Mouse (Mus musculus) skeletal muscle tissue, adult 2 months (tissue): ENCODE data around the gene Tarsl2.
A peak's percentile ranks its signal among the peaks of the same experiment; 100 is the strongest.

Source experiments
- DNase-seq: peaks from one replicate; pipeline ENCODE4 v3.0.0-alpha.2; 2012; ENCODE audit warnings: low read depth, low spot score

Tarsl2 gene

GRCm38 (mm10) chr7:65657490-65658120 lies 12.9 kb downstream of the Tarsl2 start:
- no peak for DNase-seq

GRCm38 (mm10) chr7:65663225-65663790 lies 18.6 kb downstream of the Tarsl2 start:
- no peak for DNase-seq

- DNase-seq: no peak
Observed at GRCm38 (mm10) chr7:65663886-65664285, 19.2 kb downstream of the Tarsl2 start.

DNA sequence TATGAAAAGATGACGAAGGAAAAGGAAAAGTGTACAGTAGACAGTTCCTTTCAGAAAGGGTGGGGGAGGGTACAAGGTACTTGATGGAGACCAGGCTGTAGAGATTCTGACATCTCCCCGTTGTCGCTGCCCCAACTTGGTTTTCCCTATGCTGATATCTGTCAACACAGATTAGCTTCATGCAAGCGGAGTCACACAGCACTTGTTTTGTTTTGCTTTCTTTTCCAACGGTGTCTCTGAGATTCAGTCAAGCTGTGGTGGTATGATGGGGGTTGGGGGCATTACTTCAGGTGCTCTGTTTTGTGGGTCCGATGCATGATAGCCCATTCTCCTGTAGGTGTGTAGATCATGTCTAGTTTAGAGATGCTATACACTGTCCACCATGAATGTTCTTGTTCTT lies 22.8 kb downstream of the Tarsl2 start:
- no peak for DNase-seq

- no peak for DNase-seq
Observed at GRCm38 (mm10) chr7:65678050-65678449, 33.4 kb downstream of the Tarsl2 start.

DNA sequence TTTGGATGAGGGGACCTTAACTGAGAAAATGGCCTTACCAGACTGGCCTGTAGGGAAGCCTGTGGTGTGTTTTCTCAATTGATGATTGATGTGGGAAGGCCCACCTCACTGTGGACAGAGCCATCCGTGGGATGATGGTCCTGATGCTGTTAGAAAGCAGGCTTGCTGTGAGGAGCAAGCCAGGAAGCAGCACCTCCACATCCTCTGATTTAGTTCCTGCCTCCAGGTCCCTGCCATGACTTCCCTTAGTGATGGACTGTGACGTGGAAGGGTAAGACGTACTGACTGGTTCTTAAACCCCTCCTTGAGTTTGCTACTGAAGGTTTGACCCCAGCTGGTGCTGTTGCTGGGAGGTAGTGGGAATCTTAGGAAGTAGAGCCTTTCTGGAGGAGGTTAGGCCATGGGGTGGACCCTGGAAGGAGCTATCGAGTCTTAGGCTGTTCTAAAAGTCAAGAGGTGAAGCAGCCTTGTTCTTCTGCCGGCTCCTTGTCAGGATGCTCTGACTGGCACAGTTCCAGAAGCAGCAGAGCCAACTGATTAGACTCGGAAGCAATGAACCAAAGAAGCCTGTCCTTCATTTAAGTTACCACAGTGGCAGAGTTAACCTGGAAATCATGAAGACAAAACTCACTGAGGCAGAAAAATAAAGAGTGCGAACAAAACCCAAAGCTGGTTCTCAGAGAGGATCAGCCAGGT lies 34.4 kb downstream of the Tarsl2 start:
- no peak for DNase-seq

GRCm38 (mm10) chr7:65681166-65681565 lies 36.5 kb downstream of the Tarsl2 start:
- no peak for DNase-seq

DNA sequence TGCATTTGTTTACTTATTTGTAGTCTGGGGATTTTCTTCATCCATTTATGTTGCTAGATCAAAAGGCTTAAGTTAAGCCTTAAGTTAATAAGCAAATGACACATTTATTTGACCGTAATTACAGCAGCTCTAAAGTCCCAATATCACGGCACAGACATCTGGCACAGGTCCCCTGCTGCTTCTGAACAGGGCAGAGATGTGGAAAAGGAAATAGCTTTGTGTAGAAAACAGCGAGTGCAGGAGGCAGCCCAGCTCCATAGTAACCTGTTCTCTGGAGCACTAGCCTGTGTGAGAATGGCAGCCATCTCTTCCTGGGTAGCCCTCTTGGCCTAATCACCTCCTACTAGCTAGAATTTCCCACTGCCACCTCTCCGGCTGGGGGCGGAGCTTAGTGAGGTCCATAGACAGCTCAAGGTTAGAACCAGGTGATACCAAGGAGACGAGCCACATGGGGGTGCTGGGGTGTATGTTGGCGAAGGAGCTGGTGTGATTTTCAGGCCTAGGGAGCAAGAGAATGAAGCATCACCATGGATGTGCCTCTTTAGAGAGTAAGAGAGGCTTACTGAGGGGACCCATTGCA lies 39.6 kb downstream of the Tarsl2 start:
- no peak for DNase-seq

- DNase-seq: no peak
Observed at GRCm38 (mm10) chr7:65686664-65687063, 42.0 kb downstream of the Tarsl2 start.

DNA sequence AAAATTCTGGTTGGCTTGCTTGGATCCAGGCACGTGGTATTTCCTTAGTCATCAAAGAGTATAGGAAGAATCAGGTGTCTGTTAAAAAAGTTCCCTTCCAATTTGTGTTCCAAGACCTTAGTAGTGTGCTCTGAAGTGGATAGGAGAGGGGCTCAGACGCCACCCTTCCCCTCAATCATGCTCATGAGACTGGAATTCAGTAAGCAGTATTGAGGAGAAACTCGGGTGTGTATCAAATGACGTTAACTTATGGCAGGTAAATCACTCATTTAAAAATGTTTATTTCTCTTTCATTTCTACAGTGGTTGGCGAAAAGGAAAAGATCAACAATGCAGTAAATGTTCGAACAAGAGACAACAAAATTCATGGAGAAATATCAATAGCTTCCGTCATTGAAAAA lies 46.2 kb downstream of the Tarsl2 start, which contains the start of gene Tm2d3:
Tm2d3 (plus strand) TSS at position 301 of the 400 bp plus-strand sequence.
- DNase-seq: no peak

- DNase-seq: no peak
Observed at GRCm38 (mm10) chr7:65691929-65692605, 47.4 kb downstream of the Tarsl2 start.

DNA sequence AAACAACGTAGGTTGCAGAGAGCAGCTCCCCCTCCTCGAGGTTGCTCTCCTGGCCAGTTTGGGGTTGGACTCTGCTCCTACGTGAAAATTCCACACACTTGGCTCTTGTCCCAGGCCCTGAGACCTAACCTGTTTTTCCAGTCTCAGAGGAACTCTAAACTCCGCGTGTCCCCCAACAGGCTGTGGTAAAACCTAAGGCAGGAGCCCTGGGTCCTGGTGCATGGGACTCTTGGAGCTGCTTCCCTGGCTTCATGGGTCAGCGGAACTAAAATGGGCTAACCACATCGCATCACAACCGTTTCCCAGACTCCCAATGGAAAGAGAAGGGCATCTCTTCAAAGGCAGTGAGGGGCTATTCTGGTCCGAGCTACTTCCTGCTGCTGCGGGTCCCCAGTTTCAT lies 48.2 kb downstream of the Tarsl2 start:
- DNase-seq: peak; percentile 17

GRCm38 (mm10) chr7:65693301-65693821 lies 48.7 kb downstream of the Tarsl2 start:
- peak; percentile 60 for DNase-seq

DNA sequence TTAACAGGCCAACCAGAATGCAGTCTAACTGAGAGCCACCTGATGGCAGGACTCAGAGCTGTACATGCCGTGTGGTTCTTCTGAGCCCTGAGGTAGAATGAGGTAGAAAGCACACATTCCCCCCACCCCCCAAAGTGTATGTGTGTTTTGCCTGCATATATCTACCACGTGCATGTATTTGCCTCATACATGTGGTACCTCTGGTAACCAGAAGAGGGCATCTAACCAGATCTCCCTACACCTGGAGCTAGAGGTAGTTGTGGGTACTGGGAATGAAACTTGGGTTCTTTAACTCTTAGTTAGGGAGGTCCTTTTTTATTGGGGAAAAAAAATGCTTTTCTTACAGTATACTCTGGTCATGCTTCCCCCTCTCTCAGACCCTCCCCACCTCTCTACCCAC lies 51.8 kb downstream of the Tarsl2 start:
- no peak for DNase-seq

DNA sequence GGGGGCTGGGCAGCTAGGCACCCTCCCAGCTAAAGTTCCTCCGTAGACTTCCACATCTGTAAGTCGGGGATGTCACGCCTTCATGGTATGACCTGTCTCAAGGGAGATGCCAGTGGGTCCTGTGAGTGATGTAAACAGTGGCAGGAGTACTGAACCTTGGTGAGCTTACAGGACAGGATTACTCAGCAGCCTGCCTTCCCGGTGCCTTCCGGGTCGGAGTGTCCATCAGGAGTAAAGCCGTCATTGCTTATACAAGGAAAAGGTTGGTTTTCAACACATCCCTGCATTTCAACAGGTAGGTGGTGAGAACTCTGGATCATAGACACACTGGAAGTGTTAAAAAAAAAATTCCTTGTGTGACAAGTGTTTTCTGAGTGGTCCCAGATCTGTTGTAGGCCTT lies 57.4 kb downstream of the Tarsl2 start:
- no peak for DNase-seq

DNA sequence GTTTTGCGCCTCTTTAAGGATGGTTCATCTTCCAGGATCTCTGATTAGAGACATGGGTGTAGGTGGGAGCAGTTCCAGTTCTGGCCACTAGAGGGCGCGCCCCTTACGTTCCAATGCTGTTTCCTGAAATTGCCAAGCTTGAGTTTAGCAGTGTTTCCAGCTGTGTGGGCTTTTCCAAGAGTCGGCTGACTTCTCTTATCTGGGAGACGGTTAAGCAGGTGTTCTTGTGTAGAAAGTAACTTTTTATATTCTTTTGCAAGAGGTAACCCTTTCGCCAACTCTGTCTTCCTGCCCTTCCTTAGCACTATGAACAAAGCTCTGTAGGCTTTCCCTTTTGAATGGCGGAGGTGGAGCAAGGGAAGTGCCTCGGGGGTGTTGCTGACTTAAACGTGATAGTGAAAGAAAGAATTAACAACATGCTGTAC lies 60.1 kb downstream of the Tarsl2 start:
- peak; percentile 58 for DNase-seq

- no peak for DNase-seq
Observed at GRCm38 (mm10) chr7:65708506-65708905, 63.8 kb downstream of the Tarsl2 start.

GRCm38 (mm10) chr7:65710301-65710700 lies 65.6 kb downstream of the Tarsl2 start:
- no peak for DNase-seq

GRCm38 (mm10) chr7:65713782-65714181 lies 69.1 kb downstream of the Tarsl2 start:
- no peak for DNase-seq

DNA sequence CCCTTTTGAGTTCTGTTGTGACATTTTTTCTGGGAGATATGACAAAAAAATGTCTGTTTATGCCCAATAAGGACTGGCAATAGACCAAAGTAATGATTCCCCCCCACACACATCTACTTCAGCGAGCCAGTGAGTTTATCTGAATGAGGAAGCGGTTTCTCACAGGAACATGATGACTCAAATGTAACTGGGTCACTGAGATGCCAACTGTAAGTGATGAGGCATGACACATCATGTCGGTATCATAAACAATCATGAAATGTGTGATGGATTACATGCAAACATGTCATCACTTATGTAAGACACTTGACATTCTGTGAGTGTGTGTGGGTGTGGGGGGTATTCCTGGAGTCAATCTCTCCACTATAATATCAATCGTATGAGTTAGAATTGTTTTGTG lies 69.6 kb downstream of the Tarsl2 start:
- no peak for DNase-seq

- DNase-seq: no peak
Observed at GRCm38 (mm10) chr7:65734024-65734423, 89.3 kb downstream of the Tarsl2 start.

- DNase-seq: no peak
Observed at GRCm38 (mm10) chr7:65735261-65735660, 90.6 kb downstream of the Tarsl2 start.
